Mouse (Mus musculus): ENCODE results near the gene Kcnb1. TPM values are rescaled to one million over a fixed set of nuclear protein-coding genes. Genes with fewer than 3 reads are reported as not detected.
"Not testable (repeated sequence)": the region's sequence is repeated elsewhere in the genome, so short reads cannot be mapped to it uniquely, and the experiment has no call there.

Gene Kcnb1
- total RNA-seq, 2 experiments from 2014 or later = 17.6 to 46.0 TPM

DNA sequence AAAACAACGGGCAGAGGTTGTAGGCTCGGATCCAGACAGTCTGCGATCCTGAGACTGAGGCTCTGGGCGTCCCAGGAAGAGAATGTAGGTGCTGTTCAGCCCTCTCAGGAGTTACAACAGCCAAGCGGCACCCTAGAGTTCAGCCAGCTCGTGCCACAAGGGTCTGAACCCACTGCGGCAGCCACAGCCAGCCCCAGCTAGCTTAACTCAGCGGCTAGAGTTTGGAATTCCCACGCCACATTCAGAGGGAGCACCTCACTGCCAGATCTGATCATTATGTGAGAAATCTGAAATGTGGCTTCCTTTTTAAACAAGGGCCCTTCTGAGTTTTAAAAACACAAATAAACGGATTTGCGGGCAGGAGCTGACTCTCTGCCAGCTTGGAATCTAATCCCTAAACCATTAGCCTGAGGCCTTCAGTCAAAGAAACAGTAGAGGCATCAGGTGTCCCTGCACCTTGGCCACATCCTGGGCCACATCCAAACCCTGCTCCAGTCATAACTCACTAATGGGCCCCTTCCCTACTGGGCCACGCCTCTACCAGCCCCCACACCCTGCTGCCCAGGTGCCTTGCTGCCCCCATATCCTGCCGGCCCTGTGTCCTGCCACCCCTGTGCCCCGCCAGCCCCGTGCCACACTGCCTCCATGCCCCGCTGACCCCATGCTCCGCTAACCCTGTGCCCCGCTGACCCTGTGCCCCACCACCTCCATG, 16.1 kb upstream of the Kcnb1 start:
- DNase-seq (ENCODE audit: low spot score in 2 of 2) = no peak

- DNase-seq (ENCODE audit: low spot score in 2 of 2) = not testable (repeated sequence)
These were observed 14.7 kb upstream of the Kcnb1 start for GRCm38 (mm10) chr2:167204686-167205085.

DNA sequence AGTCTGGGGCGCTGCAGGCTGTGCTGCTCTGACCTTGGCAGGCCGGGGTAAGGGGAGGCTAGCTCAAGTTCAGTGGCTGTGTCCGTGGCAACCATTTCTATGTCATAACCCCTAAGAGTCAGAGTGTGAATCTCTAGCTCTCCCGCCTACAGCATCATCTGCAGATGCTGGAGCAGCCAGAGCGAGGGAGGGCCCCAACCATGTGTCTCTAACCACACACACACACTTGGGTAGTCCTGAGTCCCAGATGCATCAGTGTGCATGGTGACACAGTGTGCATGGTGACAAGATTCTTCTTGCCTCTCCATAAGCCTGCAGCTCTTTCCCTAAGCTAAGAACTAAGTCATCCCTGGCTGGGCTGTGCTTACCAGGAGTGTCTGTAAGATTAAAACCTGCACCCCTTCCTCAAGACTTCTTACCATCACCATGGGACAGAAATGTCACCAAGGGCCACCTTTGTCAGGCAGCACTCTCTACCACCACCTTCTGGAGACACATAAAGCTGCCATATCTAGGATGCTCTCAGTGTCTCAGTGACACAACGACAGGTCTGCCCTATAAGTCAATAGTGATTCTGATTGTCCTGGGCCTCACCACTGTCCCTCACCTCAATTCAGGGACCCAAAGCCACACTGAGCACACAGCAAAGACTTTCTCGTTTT, 13.7 kb upstream of the Kcnb1 start:
- DNase-seq (ENCODE audit: low spot score in 2 of 2) = no peak

GRCm38 (mm10) chr2:167201463-167202291, 11.7 kb upstream of the Kcnb1 start:
- no peak for DNase-seq (ENCODE audit: low spot score in 2 of 2)

DNA sequence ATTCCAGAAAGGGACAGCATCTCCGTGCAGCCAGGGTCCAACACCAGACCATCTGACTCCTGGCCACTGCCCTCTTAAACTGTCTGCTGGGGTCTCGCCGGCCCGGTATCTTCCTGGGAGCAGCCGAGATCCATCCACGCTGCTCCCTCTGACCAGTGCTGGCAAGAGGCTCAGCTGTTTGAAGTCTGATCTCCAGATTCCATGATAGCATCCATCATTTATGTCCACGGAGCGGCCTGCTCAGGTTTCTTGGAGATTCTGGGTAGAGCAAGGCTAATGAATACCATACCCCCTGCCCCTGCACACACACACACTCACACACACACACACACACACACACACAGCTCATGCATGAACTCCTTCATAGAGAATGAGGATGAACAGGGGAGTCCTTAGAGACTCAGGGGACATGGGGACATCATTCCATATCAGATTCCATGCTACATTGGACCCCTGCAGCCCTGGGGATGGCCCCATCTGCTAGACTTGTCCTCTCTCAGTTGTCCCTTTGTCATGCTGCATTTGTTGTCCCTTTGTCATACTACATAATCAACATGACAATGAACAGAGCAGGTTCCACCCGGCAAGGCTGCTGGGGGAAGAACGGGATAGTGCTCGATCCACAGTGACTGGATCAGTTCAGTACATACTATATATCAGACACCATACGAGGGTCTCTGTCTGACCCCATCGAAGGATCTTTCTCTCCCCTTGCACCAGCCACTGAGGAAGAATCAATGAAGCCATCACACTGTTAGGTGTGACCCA, 8.9 kb upstream of the Kcnb1 start:
- DNase-seq (ENCODE audit: low spot score in 2 of 2) = no peak

DNA sequence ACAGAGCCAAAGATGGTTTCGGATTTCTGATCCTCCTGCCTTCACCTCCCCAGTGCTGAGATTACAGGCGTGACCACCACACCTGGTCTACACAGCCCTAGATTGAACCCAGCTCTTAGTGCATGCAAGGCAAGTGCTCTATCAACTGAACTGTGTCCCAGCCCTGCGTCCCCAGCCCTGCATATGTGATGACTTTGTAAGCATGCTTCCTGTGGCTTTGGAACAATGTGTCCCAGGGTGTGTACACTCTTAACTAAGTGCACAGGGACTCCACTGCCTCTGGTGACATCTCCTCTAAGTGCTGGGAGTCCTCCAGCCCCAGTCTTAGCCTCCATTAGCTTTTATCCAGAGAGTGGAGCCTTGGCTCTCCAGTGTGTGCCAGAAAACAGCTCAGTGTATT, 3.4 kb upstream of the Kcnb1 start:
- no peak for DNase-seq (ENCODE audit: low spot score in 2 of 2)

- DNase-seq (ENCODE audit: low spot score in 2 of 2) = peak; percentile 21 to 40
These were observed 472 bp downstream of the Kcnb1 start for GRCm38 (mm10) chr2:167189291-167190075.

DNA sequence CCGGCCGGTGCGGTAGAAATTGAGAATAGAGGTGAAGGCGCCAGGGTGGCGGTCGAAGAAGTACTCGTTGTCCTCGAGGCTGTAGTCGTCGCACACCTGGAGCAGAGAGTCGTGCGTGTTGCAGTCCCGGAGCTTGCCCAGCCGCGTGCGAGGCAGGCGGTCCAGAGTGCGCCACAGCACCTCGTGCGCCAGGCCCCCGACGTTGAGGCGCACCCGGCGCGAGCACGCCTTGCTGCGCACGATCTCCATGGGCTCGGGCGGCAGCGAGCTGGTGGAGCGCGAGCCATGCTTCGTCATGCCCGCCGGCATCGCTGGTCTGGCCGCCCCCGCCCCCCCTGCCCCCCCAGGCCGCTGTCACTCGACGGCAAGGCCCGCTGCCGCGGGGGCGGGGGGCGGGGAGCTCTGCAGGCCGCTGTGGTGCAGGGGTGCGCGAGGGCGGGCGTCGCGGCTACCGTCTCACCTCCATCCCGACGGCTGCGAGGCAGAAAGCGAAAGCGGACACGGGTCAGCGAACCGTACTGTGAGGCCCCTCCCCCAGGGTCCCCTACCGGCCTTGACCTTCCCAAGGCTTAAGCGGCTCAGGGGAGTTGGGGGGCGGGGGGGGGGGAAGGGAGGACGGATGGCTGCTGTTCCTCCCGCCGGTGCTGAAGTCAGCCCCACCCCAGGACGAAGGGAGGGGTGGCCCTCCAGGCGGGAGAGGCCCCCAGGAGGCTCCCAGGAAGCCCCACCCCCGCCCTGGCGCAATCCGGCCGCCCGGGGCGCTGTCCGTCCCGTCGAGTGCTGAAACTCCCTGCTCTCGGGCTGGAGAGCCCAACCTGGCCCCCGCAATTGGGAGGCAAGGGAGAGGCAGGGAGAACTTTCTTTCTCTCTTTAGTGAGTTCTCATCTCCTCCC, 1.4 kb downstream of the Kcnb1 start:
- peak; percentile 84 to 89 for DNase-seq (ENCODE audit: low spot score in 2 of 2)

GRCm38 (mm10) chr2:167187119-167187518, 2.8 kb downstream of the Kcnb1 start:
- no peak for DNase-seq (ENCODE audit: low spot score in 2 of 2)

GRCm38 (mm10) chr2:167186544-167186943, 3.4 kb downstream of the Kcnb1 start:
- DNase-seq (ENCODE audit: low spot score in 2 of 2) = no peak

DNA sequence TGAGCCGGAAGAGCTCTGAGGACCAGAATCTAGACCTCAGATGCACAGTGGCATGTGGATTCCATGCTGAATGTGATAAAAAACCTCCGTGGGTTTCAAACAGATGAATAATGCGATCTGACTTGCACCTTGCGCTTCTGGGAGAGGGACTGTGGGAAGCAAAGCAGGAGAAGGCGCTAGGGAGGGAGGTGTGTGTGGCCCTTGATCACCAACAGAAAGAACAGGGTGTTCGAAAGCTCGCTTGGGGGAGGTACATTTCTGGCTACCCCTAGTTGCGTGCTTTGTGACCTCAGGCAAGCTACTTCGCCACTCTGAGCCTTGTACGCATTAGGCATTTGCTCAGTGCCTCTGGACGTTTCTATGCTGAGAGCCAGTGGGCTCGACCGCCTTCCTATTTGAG, 4.0 kb downstream of the Kcnb1 start:
- DNase-seq (ENCODE audit: low spot score in 2 of 2) = no peak

- DNase-seq (ENCODE audit: low spot score in 2 of 2) = no peak
These were observed 4.5 kb downstream of the Kcnb1 start for GRCm38 (mm10) chr2:167185432-167185831.

DNA sequence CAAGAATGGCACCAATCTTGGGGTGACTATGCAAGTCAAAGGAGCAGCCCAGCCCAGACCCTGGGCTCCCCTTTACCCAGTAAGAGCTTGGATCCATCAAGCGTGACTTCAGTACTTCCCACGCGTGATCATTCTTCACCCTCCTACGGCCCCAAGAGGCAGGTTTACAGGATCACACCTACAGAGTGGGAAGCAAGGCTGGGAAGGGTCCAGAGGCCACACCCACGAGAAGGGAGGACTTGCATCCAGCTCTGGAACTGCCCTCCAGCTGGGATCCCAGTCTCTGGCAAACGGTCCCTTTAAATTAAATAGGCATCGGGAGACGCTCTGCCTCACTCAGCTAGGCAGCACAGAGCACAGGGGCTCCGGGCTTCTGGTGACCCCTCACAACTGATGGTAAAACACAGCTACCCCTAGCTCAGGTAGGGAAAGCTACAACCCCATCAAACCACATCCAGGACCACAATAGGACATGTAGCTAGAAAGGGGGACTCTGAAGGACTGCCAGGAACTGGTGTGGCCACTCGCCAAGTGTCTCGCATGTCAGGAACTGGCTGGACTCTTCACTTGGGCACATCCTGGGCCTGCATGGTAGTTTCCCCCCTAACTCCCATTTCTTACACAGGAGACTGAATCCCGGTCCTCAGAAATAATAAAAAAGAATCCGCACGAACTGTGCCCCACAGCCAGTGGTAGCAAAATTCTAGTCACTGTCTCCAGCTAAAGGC, 8.1 kb downstream of the Kcnb1 start:
- no peak for DNase-seq (ENCODE audit: low spot score in 2 of 2)

DNA sequence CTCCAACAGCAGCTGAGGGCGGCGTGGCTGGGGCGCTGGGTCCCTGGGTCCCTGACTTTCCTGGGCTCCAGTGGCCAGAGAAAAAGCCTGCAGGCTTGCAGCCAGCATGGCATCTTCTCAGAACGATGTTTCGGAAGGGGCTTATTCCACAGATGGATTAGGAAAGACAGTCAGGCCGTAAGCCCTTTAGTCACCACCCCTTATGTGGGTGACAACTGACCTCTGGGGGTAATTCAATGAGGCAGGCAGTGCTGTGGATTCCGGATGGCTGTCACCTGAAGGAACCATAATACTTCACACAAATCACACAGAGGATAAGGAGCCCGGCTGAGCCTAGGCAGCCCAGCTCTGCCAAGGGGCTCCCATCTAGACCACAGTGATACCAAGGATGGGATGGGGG, 8.9 kb downstream of the Kcnb1 start:
- DNase-seq (ENCODE audit: low spot score in 2 of 2) = no peak

GRCm38 (mm10) chr2:167179301-167179700, 10.7 kb downstream of the Kcnb1 start:
- no peak for DNase-seq (ENCODE audit: low spot score in 2 of 2)

DNA sequence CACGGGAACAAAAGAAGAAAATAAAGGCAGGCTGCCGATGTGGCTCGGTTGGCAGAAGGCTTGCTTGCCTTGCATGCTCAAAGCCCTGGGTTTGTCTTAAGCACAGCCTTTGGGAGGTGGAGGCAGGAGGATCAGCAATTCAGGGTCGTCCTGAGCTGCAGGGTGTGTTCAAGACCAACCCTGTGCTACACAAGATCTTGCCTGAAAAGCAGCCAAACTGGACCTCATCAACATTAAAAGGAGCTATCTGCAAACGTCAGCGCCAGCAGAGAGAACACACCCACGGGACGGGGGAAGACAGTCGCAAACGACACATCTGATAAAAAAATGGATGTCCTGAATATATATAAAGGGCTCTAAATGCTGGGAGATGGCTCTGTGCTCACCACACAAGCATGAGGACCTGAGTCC, 12.7 kb downstream of the Kcnb1 start:
- no peak for DNase-seq (ENCODE audit: low spot score in 2 of 2)

DNA sequence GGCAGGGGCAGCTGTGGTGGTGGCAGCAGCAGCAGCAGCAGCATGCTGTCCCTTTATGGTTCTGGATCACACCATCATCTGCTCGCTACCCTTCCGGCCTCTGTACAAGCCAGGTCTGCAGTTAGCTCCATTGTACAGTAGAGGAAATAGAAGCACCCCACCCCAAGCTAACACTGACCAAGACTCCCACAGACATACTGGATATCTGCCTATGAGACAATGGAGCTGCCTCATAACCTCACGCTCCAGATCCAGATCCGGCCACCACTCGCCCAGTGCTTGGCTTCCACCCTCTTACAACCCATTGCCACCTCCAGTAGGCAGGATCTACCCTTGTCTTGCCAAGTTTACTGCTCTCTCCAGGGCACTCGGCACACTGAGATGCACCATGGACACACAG, 14.7 kb downstream of the Kcnb1 start:
- DNase-seq (ENCODE audit: low spot score in 2 of 2) = no peak

- no peak for DNase-seq (ENCODE audit: low spot score in 2 of 2)
These were observed 16.7 kb downstream of the Kcnb1 start for GRCm38 (mm10) chr2:167173051-167173875.

Data from adrenal gland, adult 18-20 months (tissue).